Mouse (Mus musculus) induced T-regulatory cell, adult 2 months (primary cell): ENCODE measurements around the gene Lin7a.

ENCODE experiments used
- DNase-seq: peaks from one replicate; pipeline ENCODE4 v3.0.0-alpha.2; 2012; ENCODE audit warnings: low read depth

Lin7a gene

GRCm38 (mm10) chr10:107271321-107272130, at the start of gene Lin7a:
Gene Lin7a, plus strand, starts transcription at chr10:107271686.
- DNase-seq = no peak

DNA sequence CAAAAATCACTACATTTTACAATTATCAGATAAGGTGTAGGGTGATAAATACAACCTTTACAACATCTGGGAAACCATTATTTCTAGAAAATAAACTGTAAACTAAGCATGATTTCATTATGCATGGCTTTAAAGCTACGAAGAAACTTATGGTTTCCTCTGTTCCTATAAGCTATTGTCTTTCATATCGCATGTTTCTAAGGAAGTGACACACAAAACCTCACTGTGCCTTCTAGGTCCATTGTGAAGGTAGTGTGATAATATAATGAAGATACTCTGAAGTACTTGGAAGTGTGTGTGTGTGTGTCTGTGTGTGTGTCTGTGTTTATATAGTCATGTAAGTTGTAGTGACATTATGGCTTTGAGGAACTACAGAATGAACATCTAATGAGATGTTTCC, 49.8 kb upstream of the Lin7a start:
- no peak for DNase-seq

GRCm38 (mm10) chr10:107222406-107223185, 48.9 kb upstream of the Lin7a start:
- DNase-seq = no peak

DNA sequence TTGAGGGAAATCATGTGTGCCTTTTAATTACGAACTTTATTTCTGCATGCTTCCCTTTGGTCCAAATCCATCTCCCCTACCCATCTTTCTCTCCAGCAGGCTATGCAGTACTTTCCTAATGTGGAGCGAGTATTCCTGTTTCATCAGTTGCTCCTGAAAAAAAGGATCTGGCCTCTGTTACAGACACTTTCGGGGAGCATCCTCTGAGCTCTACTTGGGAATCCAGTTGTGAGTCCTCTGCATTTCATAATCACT, 48.4 kb upstream of the Lin7a start:
- no peak for DNase-seq

DNA sequence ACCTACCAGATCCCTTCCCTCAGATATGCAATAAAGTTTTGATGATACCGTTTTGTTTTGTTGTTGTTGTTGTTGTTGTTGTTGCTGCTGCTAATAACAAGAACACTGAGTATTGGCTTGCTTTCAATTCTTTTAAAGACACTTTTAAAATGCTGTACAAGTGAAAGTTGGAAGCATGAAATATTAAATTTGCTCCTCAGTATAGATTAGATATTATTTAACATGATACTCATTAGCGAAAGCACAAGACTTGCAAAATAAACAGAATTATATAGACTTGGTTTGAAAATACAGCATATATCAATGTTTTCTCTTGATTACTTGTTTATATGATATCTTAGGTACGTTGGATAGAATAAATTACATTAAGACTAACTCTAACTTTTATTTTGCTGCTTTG, 47.7 kb upstream of the Lin7a start:
- DNase-seq = no peak

DNA sequence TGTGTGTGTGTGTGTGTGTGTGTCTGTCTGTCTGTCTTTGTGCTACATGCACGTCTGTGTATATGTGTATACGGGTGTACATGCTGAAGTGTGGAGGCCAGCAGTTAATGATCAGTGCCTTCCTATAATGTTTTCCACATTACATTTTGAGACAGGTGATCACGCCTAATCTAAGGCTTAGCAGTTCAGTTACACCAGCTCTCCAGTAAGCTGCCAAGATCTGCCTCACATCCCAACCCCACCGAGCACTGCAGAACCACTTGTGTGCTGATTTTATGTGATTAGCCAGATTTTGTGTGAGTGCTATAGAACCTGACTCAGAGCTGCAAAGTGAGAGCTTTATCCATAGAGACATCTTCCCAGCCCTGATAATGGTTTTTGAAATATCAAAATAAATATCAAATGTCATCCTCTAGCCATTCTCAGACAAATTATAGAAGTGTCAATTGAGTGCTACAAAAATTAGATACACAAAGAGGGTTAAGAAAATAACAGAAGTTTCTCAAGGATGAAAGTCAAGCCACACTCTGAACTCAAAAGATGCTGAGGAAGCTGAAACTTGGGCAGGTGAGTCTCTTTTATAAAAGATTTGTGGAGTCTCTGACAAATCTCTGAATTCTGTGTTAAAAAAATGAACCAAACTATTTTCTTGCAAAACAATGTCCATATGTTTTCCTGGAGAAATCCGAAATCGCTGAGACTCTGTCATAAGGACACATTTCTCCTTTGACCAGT, 46.7 kb upstream of the Lin7a start:
- no peak for DNase-seq

GRCm38 (mm10) chr10:107225331-107225835, 46.1 kb upstream of the Lin7a start:
- DNase-seq = no peak

- DNase-seq = no peak
Observed at GRCm38 (mm10) chr10:107225871-107226270, 45.6 kb upstream of the Lin7a start.

GRCm38 (mm10) chr10:107227901-107228300, 43.6 kb upstream of the Lin7a start:
- DNase-seq = no peak

- no peak for DNase-seq
Observed at GRCm38 (mm10) chr10:107228776-107229175, 42.7 kb upstream of the Lin7a start.

- DNase-seq = no peak
Observed at GRCm38 (mm10) chr10:107229416-107229815, 42.1 kb upstream of the Lin7a start.

DNA sequence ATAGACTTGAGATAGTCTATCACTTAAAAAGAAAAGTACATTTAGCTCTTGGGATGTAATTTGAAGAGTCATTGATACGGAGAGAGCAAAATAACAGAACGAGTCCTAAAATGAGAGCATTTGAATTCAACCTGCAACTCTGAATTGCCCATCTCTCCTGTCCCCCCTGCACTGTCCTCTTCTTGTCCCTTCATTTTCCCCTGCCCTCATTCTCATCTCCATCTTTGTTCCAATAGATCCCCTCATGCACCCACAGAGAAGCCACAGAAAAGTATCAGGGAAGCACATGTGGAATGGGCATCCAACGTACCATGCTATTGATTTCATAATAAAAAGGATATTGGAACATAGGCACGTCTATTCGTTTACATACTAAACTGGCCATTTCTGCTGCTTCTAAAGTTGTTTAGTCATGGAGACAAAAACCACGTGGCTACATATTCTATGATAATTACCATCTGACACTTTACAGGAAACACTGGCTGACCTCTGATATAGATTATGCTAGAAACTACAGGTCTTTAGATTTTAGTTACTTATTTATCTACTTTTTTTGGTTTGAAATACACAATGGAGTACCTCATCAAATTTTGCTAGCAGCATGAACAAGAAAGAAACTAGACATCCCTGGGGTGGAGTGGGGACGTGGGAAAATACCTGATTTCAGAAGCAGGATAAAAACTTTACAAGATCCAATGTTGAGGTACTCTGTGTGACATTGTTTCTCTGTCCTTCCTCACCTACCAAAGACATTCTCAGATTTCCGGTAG, 41.2 kb upstream of the Lin7a start:
- DNase-seq = no peak

DNA sequence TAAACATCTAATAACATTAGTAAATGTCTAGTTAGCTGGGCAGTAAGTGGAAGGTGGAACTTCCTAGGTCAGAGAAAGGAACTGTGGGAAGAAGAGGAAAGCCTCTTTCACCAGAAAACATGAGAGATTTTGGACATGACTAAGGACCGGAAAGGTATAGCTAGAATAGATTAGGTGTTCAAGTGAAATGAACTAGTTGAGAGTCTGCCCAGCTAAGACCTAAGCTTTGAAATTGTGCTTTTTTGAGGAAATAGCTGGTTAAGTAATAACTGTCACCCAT, 40.7 kb upstream of the Lin7a start:
- DNase-seq = no peak

DNA sequence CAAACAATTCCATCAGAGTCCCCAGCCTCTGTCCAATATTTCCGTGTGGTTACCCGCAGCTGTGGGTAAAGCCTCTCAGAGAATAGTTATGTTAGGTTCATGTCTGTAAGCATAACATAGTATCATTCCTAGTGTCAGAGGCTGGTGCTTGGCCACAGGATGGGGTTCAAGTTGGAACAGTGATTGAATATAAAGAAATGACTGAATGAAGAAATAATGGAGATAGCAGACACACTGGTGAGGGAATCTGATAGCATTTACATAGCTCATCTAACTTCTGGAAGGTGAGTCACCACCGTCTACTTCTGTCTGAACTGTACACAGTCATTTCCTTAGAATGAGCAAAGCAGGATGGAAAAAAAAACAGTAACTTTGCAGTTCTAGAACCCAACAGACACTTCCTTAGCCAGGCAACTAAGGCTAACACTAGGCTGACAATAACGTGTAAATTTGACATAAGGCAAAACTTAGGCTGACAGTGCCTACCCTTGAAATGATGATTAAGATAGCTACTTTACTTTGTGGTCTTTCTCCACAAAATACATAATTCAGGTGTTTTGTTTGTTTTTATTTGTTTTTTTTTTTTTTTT, 40.0 kb upstream of the Lin7a start:
- DNase-seq = no peak

DNA sequence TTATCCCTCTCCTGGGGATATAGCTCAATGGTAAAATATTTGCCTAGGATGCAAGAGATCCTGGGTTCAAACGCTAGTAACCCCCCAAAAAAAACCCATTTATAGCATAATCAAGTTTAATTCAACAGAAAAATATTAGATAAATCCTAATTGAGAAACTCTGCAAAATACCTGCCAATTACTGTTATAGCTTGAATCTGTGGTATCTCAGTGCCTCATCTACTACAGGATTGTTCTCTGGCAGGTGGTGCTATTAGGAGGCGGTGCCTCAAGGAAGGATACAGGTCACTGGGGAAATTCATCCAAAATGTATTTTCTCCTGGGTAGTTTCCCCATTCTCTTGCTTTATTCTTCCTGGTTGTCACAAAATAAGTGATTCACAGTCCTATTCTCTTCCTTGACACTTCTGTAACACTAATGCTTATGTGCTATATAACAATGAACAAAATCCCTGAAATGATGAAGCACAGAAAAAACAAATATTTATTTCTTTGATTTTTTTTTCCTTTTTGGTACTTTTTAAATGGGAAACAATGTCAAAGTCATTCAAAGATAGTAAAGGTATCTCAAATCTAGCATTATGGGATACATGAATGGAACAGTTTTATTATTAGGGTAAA, 38.9 kb upstream of the Lin7a start:
- DNase-seq = no peak

- DNase-seq = no peak
Observed at GRCm38 (mm10) chr10:107233221-107233620, 38.3 kb upstream of the Lin7a start.

GRCm38 (mm10) chr10:107233825-107234224, 37.7 kb upstream of the Lin7a start:
- DNase-seq = no peak

DNA sequence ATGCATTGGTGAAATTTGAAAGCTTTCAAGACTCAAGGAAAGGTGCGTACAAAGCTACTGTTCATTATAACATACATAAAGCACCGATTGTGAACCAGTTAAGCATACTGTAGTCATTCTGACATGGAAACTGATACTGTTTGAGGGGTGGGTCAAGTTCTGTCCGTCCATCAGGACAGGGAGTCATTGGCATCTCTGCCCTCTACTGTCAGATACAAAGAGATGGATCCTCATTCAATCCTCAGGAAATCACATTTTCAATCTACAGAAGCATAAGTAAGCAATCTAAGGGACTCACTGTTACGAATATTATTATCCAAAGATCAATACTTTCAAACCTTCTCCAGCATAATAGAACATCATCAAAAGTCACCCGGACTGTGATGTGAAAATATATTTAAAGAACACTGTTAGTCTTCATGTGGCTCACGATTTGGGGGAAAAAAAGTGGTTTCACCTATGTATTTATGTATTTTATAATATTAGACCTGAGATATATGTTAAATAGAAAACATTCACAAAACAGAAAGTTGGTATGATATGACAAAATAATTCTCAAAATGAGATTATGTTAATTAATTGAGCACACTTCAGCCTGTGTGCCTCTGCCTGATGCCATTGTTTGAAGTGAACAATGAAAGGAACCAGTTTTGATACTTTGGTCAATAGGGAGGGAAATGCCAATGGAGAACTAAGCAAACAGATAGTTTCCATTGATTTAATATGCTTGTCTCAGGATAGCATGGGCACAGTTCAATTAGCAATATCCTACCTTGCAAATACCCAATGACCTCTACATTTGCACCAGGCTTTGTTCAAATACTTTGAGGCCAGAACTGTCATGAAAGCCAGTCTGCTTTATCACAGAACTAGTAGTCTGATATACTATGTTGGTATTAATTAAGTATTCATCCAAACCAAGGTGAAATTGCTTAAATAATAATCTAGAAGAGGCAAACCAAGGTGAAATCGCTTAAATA, 36.8 kb upstream of the Lin7a start:
- DNase-seq = no peak

- DNase-seq = no peak
Observed at GRCm38 (mm10) chr10:107235496-107235895, 36.0 kb upstream of the Lin7a start.

DNA sequence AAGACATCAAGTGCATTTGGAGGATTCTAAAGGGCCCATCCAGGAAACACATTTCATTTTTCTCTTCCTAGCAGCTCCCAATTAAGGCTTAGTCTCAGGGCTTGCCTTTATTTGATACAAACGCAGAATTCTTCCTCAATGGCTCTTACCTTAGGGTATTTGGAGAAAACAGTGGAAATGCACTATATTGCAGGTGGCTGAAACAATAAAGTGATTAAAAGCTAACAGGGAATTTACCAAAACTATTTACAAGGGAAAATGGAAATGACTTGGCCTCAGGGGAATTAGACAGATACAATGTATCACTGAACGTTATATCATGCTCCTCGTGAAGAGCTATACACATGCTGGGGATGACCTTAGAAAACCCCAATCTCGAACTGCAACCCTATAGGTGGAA, 35.3 kb upstream of the Lin7a start:
- no peak for DNase-seq
